Mouse (Mus musculus) bone marrow, adult 2 months (tissue): ENCODE data around the gene Tial1.

Experiments
- CTCF ChIP-seq: fragments of 200-500 bp; IDR thresholded peaks from 2 replicates; pipeline ENCODE4 v1.5.1; 2011; ENCODE audit warnings: low read length, control low read depth; ENCODE audit not compliant: control insufficient read depth, insufficient read depth
- POLR2A ChIP-seq: fragments of 200-500 bp; IDR thresholded peaks from 2 replicates; pipeline ENCODE4 v1.6.1; 2011; ENCODE audit warnings: low read depth, mild to moderate bottlenecking, control low read depth, low read length, borderline replicate concordance; ENCODE audit not compliant: control insufficient read depth

GRCm38 (mm10) chr7:128397066-128397465, 64.5 kb downstream of the Tial1 start:
- TF ChIP-seq CTCF (no peak), POLR2A (no peak)
